Mouse (Mus musculus) gastrocnemius, adult 2 months (tissue): Measurements from ENCODE around the gene Gm49391. TPM values are rescaled to one million over a fixed set of nuclear protein-coding genes. Genes with fewer than 3 reads are reported as not detected.

Experiments
- DNase-seq: peaks from one replicate; pipeline ENCODE4 v3.0.0; 2022
- H3K27ac ChIP-seq: fragments of 200-600 bp; 2 replicates; pipeline ENCODE4 v1.8.1; 2022; ENCODE audit warnings: mild to moderate bottlenecking
- H3K4me3 ChIP-seq: fragments of 200-600 bp; 2 replicates; pipeline ENCODE4 v1.8.1; 2022; ENCODE audit warnings: mild to moderate bottlenecking, moderate library complexity
- CTCF ChIP-seq: fragments of 200-600 bp; IDR thresholded peaks from 2 replicates; pipeline ENCODE4 v1.8.1; 2022; ENCODE audit warnings: antibody characterized with exemption, mild to moderate bottlenecking, moderate library complexity
- intact Hi-C: fragments of 180-260 bp; cut with DNase I; formaldehyde crosslinking; loops from one replicate; pipeline ENCODE4 v1.15.1; 2025
- total RNA-seq, 2 experiments: library from RNA; stranded (reverse); gene quantifications; 2 replicates each; pipeline ENCODE4 v1.2.3; 2021

The Gm49391 gene
- total RNA-seq, 2 experiments from 2014 or later = 4.7 TPM; not detected in 1

GRCm38 (mm10) chr13:60848241-60849120 lies 87.9 kb downstream of the Gm49391 start:
- DNase-seq = no peak
- intact Hi-C loops = loop anchor here (10.0 kb wide), 1 partner anchor 46 kb away; the partner anchor contains the start of genes Ctla2b and Gm49392
- H3K4me3 ChIP-seq = no peak overlapping the region
- H3K27ac ChIP-seq = peak overlapping the region; percentile 72
- no peak for TF ChIP-seq CTCF

Other genes with a start within 250 kb of the Gm49391 start
- gene BC051665, start 150.2 kb downstream of the Gm49391 start, total RNA-seq = not detected
- not detected for gene Ctsll3, start 133.7 kb downstream of the Gm49391 start, total RNA-seq
- under 1 TPM in 1 of 2 experiments, not detected in 1; 0.66 TPM for gene 4930486L24Rik, start 72.1 kb downstream of the Gm49391 start, total RNA-seq
- under 1 TPM in 1 of 2 experiments, not detected in 1; 0.42 TPM for gene Gm49392, start 39.7 kb downstream of the Gm49391 start, total RNA-seq
- 1 to 10 TPM; 1.5 to 1.9 TPM for gene Ctla2b, start 39.1 kb downstream of the Gm49391 start, total RNA-seq
- gene Tpbpb, start 31.7 kb downstream of the Gm49391 start, total RNA-seq = not detected
- gene Gm49393, start 981 bp downstream of the Gm49391 start, total RNA-seq = under 1 TPM in 1 of 2 experiments, not detected in 1; 0.67 TPM
- gene Ctla2a, start 54 bp upstream of the Gm49391 start, total RNA-seq = 10 to 100 TPM; 29.3 to 29.6 TPM
- gene Tpbpa, start 5.4 kb upstream of the Gm49391 start, total RNA-seq = not detected
- not detected for gene Ctsj, start 69.4 kb upstream of the Gm49391 start, total RNA-seq
- not detected for gene Ctsq, start 104.1 kb upstream of the Gm49391 start, total RNA-seq
- gene Ctsr, start 227.7 kb upstream of the Gm49391 start, total RNA-seq = not detected